Mouse (Mus musculus) E14TG2a.4 (cell line): ENCODE measurements around the gene Polr3h.

Experiments used
- H3K27me3 ChIP-seq: 2 replicates; pipeline ENCODE4 v1.6.1; 2014; ENCODE audit warnings: low read length, control low read depth; ENCODE audit not compliant: insufficient read depth
- H3K36me3 ChIP-seq: 2 replicates; pipeline ENCODE4 v1.6.1; 2014; ENCODE audit warnings: low read length, control low read depth; ENCODE audit not compliant: insufficient read depth
- H3K4me1 ChIP-seq: replicated peaks from 2 replicates; pipeline ENCODE4 v1.6.1; 2014; ENCODE audit warnings: low read depth, low read length, control low read depth
- H3K4me3 ChIP-seq: replicated peaks from 2 replicates; pipeline ENCODE4 v1.5.1; 2014; ENCODE audit warnings: mild to moderate bottlenecking, low read length
- H3K9me3 ChIP-seq: 2 replicates; pipeline ENCODE4 v1.6.1; 2014; ENCODE audit warnings: low read length, control low read depth
- CTCF ChIP-seq: conservative IDR thresholded peaks from 2 replicates; pipeline ENCODE4 v1.5.1; 2014; ENCODE audit warnings: low read length
- NANOG ChIP-seq: IDR thresholded peaks from 2 replicates; pipeline ENCODE4 v1.6.1; 2014; ENCODE audit warnings: borderline replicate concordance, low read length, mixed read lengths
- POU5F1 ChIP-seq: IDR thresholded peaks from 2 replicates; pipeline ENCODE4 v1.6.1; 2014; ENCODE audit warnings: low read length, borderline replicate concordance

Gene Polr3h

GRCm38 (mm10) chr15:81885418-81885934, 40.6 kb downstream of the Polr3h start:
- Histone ChIP-seq H3K27me3 (no peaks in the 10 kb centered on the region), H3K4me3 (no peak overlapping the region), H3K9me3 (no peaks in the 10 kb centered on the region), H3K36me3 (peaks cover 83% of the 10 kb centered on the region), H3K4me1 (peaks cover 71% of the 10 kb centered on the region)
- TF ChIP-seq NANOG (no peak), POU5F1 (no peak), CTCF (no peak)

GRCm38 (mm10) chr15:81882348-81882747, 43.7 kb downstream of the Polr3h start:
- TF ChIP-seq POU5F1 (no peak), NANOG (no peak), CTCF (no peak)
- H3K4me1 ChIP-seq = peaks cover 68% of the 10 kb centered on the region
- H3K36me3 ChIP-seq = peaks cover 58% of the 10 kb centered on the region
- no peak overlapping the region for H3K4me3 ChIP-seq
- no peaks in the 10 kb centered on the region for H3K27me3 ChIP-seq
- H3K9me3 ChIP-seq = no peaks in the 10 kb centered on the region

DNA sequence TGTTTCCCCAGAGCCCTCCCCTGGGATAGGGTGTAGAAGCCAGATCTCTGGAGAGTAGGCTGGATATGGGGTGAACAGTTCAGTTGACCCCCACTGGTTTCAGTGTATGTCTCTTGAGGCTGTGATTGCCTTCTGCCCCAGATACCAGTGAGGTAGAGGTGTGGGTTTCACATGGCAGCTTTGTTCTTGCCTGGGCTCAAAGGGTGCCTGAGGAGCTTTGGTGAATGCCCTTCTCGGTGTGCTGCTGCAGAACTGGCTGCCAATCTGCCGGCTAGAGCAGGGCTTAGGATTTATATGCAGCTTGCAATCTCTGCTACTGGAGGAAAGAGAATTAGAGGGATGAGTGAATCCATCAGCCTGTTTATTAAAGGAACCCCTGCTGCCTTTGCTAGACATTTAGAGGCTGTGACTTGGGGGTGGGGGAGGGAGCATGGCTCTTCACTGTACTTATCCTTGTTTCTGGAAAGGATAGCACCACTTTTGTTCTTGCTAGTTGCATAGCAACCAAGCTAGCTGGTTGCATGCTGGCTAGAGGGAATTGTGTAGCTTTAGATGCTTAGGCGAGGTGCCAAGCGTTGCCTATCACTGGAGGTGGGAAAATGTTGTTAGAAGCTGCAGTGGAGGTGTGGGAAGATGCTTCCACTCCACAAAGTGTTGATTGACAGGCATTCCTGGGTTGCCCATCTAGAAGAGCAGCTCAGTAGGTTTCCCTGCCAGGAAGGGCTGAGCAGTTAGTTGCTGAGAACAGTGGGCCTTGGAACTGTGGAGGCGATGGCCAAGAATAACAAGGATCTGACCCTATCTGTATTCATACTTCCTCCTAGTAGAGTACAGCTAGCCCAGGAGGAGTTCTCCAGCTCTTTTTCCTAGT, 46.3 kb downstream of the Polr3h start:
- H3K4me1 ChIP-seq = peaks cover 64% of the 10 kb centered on the region
- H3K27me3 ChIP-seq = no peaks in the 10 kb centered on the region
- H3K4me3 ChIP-seq = no peak overlapping the region
- H3K9me3 ChIP-seq = no peaks in the 10 kb centered on the region
- no peak for TF ChIP-seq CTCF
- no peak for TF ChIP-seq POU5F1
- no peak for TF ChIP-seq NANOG
- peaks cover 52% of the 10 kb centered on the region for H3K36me3 ChIP-seq

DNA sequence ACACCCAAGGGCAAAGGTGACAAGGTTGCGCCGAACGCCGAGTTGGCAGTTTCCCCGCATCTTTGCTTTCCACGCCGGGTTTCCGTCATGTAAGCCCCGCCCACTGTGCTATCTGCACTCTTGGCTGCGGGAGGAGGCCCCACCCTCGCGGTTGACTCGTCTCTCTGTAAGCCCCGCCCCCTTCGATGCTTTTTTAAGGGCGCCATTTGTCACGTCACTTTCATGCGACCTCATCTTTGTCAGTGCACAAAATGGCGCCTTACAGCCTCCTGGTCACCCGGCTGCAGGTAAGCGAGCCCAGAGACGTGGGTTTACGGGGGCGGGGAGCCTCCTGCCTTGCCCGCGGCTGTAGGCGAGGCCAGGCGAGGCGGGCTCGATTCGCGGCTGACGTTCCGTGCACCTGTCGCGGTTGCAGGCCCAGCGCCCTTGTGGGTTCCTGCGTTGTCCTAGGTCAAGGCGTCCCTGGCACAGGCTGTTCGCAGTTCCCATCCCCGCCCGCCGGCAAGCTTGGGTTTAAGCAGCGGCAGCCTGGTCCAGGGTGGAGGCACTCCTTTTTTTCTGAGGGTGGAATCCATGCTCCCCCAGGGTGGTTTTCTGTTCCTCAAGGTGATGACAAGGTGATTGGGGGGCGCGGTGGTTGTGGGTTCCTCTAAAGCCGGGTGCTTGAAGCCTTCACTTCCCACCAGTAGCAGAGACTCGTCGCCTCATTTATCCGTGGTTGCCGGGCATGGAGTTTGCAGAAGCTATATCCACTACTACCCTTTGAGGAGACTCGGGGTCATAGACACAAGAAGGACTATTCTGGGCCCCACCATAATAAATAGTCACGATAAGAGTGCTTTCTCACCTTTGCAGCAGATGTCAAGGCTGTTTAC, 53.5 kb downstream of the Polr3h start, which contains the start of gene Aco2:
TSS of gene Aco2 (plus strand) at position 48 of the 875 bp plus-strand sequence.
- no peaks in the 10 kb centered on the region for H3K9me3 ChIP-seq
- peak within 1 kb of the TSS; percentile 100 for H3K4me3 ChIP-seq
- peaks cover 68% of the 10 kb centered on the region for H3K4me1 ChIP-seq
- peaks cover 51% of the 10 kb centered on the region for H3K36me3 ChIP-seq
- no peak for TF ChIP-seq POU5F1
- TF ChIP-seq CTCF = no peak
- no peak for TF ChIP-seq NANOG
- no peaks in the 10 kb centered on the region for H3K27me3 ChIP-seq

- Histone ChIP-seq H3K4me1 (peaks cover 68% of the 10 kb centered on the region), H3K9me3 (no peaks in the 10 kb centered on the region), H3K36me3 (peaks cover 52% of the 10 kb centered on the region), H3K27me3 (no peaks in the 10 kb centered on the region), H3K4me3 (peak within 1 kb of the TSS; percentile 100)
- no peak for TF ChIP-seq POU5F1
- no peak for TF ChIP-seq CTCF
- 0 out of 2 replicates have a peak, but pooled peaks have one; percentile 3 for TF ChIP-seq NANOG
Measured at GRCm38 (mm10) chr15:81871604-81872261, 54.3 kb downstream of the Polr3h start, which contains the start of gene Phf5a. TSS of gene Phf5a (minus strand) at chr15:81871911.

DNA sequence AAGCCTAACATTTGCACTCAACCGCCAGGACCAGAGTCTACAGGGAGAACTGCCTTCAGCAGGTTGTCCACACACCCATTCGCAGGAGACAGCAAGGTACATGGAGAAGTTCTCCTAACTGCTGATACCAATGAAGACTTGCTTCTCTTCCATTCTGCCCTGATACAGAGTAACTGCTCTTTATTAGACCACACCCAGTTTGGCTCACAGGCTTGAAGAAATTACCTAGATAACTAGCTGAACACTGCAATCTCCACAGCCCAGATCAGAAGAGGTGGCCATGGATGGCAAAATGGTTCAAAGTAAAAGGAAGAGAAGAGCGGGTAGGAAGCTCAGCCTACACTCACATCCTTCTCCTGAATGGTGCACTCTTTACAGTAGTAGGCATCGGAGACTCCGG, 56.1 kb downstream of the Polr3h start:
- Histone ChIP-seq H3K4me3 (0 out of 2 replicates have a peak overlapping the region, but pooled peaks have one; percentile 100), H3K4me1 (peaks cover 75% of the 10 kb centered on the region)
- TF ChIP-seq CTCF = no peak
- no peak for TF ChIP-seq POU5F1
- no peak for TF ChIP-seq NANOG

GRCm38 (mm10) chr15:81864238-81864637, 61.8 kb downstream of the Polr3h start:
- TF ChIP-seq CTCF (no peak), POU5F1 (no peak), NANOG (no peak)
- peaks cover 10% of the 10 kb centered on the region for H3K9me3 ChIP-seq
- peaks cover 43% of the 10 kb centered on the region for H3K4me1 ChIP-seq
- H3K4me3 ChIP-seq = no peak overlapping the region
- peaks cover 8% of the 10 kb centered on the region for H3K27me3 ChIP-seq
- peaks cover 59% of the 10 kb centered on the region for H3K36me3 ChIP-seq

More for the DNA sequence above, 56.1 kb downstream of the Polr3h start:
- H3K36me3 ChIP-seq = peaks cover 63% of the 10 kb centered on the region
- no peaks in the 10 kb centered on the region for H3K9me3 ChIP-seq
- no peaks in the 10 kb centered on the region for H3K27me3 ChIP-seq
